Mouse (Mus musculus) c-Kit-positive CD71-negative TER-119-negative erythroid progenitor cells, embryonic 14.5 days (primary cell): ENCODE results near the gene Mpst.

Experiments used
- DNase-seq: peaks from one replicate; pipeline ENCODE4 v3.0.0-alpha.2; 2013; ENCODE audit warnings: low read depth

The Mpst gene

DNA sequence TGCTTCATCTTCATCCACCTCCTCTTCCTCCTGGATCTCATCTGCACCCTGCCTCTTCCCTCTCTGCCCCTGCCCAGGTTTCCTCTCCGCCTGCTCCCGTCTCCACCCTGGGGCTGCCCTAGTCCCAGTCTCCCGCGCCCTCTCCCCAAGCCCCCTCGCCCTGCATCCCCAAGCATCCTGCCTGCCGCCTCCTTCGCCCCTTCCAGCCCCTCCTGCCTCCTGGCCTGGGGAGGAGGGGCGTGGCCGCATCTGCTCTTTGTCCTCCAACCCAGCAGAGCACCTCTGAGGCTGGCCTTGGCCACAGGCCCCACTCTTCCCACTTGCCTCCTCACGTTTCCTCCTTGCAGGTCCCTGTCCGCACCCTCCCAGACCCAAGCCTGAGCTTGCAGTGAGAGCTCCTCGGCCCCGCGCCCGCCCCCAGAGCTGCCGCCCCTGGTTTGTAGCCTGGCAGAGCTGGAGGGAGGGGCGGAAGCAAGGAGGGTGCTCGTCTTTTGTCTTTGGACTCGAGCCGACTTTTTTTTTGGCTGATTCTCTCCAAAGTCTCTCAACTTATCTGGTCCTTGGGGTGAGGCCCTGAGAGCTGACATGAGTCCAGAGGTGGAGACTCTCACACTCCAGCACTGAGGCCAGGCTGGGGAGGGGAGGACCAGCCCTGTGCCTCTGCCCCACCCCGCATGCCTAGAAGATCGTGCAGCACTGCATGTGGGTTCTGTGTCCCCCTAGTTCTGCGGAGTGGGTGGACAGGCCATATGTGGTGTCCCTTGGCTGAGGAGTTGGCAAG, 31.2 kb downstream of the Mpst start:
- no peak for DNase-seq

DNA sequence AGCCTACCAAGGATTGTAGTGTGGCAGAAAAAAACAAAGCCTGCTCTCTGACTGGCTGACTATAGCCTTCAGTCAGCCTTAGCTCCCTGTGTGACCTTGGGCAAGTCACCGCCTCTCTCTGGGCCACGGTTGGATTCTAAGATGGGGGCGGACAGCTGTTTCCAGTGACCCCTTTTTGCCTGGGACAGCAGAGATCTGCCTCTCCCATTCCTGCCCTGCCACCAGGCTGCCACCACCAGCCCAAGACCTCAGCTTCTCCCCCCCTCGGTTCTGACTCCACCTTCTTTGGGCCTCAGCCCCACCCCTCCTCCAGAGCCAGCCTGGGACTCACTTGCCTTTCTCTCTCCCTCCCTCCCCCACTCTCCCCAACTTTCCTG, 31.8 kb downstream of the Mpst start:
- no peak for DNase-seq

DNA sequence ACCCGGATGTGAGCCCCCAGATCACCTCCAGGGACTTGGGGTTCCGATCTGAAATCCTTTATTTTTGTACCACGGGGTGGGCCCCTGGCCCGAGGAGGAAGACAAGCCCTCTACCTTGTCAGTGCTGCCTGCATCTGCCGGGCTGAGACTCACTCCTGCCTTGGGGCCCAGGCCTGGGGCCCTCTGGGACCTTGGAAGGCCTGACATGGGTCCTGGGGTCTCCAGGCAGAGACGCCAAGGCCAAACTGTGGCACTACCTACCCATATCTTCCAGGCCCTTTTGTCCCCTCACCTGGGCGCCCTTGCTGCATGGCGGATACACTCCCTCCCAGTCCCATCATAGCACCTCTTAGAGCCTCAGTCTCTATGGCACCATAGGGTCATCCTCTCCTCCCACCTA, 32.3 kb downstream of the Mpst start:
- no peak for DNase-seq

DNA sequence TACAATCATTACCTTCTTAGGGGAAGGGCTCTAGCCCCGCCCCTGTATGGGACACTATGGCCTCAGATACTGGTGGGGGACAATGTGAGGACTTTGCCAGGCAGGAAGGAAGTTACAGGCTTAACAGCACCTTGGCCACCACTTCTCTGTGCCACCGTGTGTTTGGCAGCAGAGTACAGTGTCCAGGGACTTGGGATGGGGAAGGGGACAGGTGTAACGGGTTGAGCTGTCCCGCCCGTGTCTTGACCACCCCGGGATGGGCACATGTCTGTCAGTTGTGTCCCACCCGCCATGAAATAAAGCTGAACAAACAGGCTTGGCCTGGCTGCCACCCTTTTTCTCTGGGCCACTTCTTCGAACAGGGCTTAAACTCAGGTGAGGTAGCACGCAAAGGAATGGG, 32.8 kb downstream of the Mpst start:
- DNase-seq: no peak

DNA sequence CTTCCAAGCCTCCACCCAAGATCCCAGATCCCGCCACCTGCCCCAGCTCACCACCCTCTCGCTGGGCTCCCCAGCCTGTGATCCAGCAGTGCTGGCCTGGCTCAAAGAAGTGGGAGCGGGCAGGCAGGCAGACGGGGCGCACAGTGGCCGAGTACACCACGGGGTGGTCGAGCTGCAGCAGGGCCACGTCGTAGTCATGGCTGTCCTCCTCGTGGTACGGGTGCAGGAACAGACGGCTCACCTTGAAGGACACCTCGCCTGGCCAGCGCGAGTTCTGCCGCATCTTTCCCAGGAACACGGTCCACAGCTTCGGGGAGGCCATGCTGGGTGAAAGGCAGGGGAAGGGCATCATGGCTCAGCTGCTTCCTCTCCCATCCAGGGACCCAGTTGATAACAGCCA, 36.0 kb downstream of the Mpst start:
- DNase-seq: no peak

DNA sequence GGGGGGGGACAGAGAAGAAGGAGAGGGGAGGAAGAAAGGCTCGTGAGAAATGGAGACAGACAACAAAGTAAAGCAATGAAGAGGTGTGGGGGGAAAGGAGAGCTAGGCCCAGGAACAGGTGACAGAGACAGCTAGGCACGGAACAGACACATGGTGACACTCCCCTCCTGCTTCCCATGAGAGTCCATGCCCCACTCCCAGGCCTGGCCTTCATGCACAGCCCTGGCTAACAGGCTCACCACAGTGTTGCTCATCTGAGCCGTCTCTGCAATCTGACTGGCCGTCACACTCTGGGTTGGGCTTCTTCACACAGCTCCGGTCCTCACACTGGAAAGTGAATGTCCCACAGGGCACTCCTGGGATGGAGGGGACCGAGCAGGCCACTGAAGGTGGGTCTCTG, 37.6 kb downstream of the Mpst start:
- no peak for DNase-seq

DNA sequence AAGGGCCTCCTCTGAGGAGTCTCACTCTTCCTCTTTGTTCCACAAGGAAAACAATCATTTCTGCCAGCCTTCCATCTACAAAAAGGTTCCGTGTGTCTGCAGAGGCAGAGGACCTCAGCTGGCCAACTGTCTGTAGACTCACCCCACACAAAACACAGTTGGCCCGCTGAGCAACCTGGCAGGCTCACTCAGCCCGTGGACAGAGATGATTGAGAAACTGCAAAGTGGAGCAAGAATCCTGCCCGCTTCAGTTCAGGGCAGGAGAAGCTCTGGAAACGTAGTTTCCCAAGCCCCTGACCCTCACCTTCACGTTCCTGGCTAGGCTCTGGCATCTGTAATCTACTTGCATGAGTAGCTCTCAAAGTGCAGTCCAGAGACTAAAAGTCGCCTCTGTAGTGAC, 40.9 kb downstream of the Mpst start:
- DNase-seq: no peak

DNA sequence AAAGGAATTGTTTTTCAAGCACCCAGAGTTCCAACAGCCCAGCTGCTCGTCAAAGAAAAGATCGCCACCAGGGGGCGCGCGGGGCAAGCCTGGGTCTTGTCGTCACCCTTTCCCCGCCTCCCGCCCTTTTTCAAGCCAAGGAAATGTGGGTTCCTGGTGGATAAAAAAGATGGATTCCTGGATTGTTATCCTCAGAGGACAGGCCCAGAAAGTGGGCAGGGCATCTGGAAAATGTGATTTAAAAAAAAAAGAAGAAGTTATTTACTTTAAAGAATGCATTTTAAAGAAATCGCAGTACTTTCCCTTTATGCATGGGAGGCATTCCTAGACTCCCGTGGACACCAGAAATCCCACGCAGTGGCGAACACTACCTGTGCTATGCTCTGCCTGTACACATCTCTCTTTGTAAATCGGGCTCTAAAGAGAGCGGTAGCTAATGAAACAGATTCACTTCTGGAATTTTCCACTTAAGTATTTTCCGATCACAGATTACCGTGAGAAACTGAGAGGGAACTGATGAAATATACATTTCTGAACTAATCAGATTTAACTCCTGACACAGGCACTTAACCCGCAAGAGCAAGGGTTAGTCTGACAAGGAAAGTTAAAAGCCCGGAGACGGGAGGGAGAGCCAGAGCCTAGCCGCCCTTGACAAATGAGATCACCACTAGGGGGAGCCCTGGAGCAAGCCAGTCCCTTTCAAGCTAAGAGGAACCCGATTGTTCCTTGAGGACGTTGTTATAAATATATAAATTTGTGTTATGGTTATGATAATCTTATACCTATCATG, 41.7 kb downstream of the Mpst start:
- peak; percentile 92 for DNase-seq

DNA sequence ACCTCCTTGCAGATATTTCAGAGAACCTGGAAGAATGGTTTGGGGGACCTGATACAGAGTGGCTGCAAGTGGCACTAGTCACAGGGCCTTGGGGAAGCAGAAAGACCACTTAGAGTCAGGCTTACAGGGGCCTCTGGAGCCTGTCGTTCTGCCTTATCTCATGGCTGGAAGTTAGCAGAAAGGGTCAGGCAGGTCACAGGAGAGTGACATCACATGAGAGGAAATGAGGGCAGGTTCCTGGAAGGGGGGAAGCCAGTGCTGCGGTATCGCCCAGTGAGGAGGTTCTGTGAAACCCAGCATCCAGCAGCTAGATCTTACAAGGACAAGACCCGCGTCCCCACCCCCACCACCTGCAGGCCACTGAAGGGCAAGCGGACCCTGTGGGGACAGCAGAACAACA, 42.9 kb downstream of the Mpst start:
- DNase-seq: no peak

DNA sequence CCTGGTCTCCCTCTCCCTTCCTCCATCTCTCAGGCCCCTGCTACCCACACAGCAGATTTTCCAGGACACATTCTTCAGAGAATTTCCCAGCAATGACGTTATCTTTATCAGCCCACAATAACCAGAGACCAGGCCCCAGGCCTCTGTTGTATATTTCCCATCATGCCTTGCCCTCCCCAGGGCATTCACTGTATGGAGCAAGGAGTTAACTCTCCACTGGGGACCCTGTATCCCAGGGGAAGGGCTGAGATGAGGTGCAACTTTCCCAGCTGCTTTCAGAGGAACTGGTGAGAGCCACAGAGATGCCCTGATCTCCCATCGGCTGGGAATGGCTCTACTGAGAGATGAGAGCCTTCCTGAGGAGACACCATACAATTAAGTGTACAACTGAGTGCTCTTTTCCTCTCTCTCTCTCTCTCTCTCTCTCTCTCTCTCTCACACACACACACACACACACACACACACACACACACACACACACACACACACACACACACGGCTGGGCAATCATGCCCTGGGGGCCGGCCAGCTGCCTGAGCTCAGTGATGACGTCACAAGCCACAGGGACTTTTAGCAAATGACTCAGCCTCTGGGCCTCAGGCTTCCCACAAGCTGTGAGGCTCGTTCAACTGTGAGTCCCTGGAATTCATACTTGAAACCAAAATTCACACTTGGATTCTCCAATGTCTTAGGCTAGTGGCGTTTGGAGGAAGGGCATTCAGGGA, 43.6 kb downstream of the Mpst start:
- peak; percentile 80 for DNase-seq

DNA sequence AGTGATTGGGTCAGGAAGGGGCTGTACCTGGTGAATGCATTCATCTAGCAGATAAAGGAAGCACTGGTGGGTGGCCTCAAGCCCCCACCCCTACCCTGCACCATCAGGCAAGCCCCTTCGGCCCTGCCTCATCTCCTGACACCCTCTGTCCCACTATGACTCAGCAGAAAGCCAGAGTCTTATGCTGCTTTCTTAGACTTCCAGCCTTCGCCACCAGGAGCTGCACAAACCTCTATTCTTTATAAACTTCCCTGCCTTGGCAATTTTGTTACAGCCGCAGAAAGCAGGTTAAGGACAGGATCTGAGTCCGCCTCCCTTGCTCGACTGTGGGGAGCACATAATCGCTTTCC, 44.2 kb downstream of the Mpst start:
- DNase-seq: no peak

DNA sequence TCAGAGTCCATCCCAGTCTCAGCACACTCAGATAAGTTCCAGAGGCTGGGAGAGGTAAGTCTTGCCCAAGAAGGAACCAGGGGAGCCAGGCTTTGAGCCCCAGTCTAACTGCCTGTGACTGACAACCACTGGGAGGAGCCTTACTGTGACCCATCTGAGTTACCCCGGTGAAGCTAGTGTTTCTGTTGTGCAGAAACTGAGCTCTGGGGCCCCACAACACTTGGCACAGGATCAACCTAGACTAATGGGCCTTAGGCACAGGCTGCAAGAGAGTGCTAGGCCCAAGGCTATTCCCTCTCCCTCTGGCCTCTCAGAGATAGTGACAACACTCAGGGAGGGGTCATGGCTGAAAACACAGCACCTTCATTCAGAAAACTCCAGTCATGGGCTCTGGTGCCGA, 45.0 kb downstream of the Mpst start:
- no peak for DNase-seq

DNA sequence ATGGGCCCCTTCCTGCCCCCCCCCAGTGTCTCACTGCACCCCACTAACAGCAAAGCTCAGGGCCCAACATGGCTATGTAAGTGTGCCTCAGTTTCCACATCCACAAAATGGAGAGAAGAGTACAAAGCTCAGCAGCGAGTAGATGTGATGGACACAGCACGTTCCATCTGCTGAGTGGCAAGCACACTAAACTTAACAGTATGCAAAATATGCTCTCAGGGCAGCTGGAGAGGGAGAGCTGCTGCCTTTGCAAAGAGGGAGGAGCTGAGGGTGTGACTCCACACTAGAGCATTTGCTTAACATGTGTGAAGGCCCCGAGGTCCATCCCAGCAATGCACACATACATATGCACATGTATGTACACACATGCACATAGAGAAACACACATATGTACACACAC, 46.7 kb downstream of the Mpst start:
- no peak for DNase-seq

DNA sequence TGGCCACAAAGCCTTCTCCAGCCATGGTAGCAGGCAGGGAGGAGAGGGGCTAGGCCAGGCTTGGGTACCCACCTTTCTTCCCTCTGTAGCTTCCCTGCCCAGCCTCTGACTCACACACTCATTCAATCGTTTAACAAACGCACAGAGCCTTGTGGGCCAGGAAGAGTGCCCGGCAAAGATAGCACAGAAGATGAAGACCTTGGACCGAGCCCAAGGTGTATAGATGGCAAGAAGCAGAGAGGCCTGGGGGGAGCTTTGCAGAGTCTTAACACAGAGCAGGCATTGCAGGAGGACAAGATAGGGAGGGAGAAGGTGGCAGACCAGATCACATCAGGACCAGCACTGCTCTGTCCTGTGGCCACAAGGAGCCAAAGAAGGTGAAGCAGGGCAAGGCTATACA, 49.0 kb downstream of the Mpst start:
- DNase-seq: no peak

DNA sequence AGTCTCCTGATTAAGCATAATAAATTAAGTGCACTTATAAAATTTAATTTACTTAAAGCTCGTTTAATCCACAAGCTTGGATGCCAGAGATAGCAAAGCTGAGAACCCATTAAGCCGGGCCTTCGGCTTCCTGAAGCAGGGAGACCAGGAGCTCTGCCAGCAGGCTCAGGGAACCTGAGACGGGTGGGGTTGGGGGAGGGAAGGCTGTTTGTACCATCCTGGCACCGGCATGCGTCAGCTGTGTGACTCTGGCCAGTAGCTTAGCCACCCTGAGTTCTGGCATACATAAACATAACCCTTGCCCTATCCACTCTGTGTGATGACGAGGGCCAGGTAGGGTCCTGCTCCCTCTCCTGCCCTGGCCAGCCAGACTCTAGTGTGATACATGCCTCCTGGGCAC, 49.8 kb downstream of the Mpst start:
- DNase-seq: no peak

DNA sequence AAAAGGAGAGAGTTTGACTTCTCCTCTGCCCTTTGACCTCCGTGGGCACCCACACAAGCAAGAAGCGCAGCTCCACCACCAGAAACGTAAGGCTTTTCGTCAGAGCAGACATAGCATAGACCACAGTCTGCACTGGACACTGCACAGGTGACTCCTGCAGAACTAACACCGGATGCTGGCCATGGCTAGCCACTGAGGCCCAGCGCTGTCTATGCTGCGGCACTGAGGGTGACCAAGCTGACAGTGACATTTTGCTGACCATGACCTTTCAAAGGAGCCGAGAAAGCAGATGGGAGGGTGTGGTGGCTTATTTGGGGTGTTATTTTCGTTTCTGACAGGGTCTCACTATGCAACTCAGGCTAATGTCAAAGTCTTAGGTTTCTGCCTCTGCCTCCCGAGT, 51.0 kb downstream of the Mpst start:
- no peak for DNase-seq

DNA sequence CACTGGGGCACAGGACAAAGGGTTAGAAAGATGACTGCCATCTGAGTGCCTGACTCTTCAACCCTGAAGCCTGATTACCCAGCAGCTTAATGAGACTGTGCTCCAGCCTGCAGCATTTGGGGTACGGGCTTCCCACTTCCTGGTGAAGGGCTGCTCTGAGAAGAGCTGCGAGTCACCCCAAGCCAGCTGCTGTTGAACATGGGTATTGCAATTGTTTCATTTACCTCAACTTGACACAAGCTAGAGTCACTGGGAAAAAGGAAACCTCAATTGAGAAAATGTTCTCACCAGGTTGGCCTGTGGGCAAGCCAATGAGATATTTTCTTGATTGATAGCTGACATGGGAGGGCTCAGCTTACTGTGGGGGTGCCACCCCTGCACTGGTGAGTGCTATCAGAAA, 56.8 kb downstream of the Mpst start:
- DNase-seq: no peak
